Mouse (Mus musculus): Measurements from ENCODE around the gene Hykk.

- no peak for TF ChIP-seq CTCF (conservative IDR thresholded peaks at IDR 0.05; ENCODE audit: low read length)
- no peak for TF ChIP-seq POU5F1 (IDR thresholded peaks at IDR 0.05; ENCODE audit: borderline replicate concordance, low read length)
Observed at GRCm38 (mm10) chr9:54963669-54964068, 46.6 kb downstream of the Hykk start.

Data from E14TG2a.4 (cell line).